Mouse (Mus musculus): Measurements from ENCODE around the gene Gm10309. TPM values are rescaled to one million over a fixed set of nuclear protein-coding genes. Genes with fewer than 3 reads are reported as not detected.

The Gm10309 gene
- not detected for total RNA-seq (2021)
- long read RNA-seq, experiment 1, result 0 reads
- long read RNA-seq, experiment 2, result 0 reads

- DNase-seq, result peak; percentile 28 to 53
Observed at GRCm38 (mm10) chr17:86505183-86505631, at the start of gene Gm10309. Gm10309 (minus strand) TSS chr17:86505232.

- DNase-seq, result no peak
Observed at GRCm38 (mm10) chr17:86551995-86552394, 47.0 kb upstream of the Gm10309 start.

- no peak for DNase-seq
Observed at GRCm38 (mm10) chr17:86551561-86551960, 46.5 kb upstream of the Gm10309 start.

GRCm38 (mm10) chr17:86549128-86549527 is 44.1 kb upstream of the Gm10309 start:
- no peak for DNase-seq

- DNase-seq, result no peak
Observed at GRCm38 (mm10) chr17:86546529-86546928, 41.5 kb upstream of the Gm10309 start.

- no peak for DNase-seq
Observed at GRCm38 (mm10) chr17:86539881-86540430, 34.9 kb upstream of the Gm10309 start.

GRCm38 (mm10) chr17:86535827-86536656 is 31.0 kb upstream of the Gm10309 start:
- peak; percentile 60 to 86 for DNase-seq

GRCm38 (mm10) chr17:86535096-86535495 is 30.1 kb upstream of the Gm10309 start:
- peak in 1 of 2 experiments; percentile 11 for DNase-seq

GRCm38 (mm10) chr17:86533549-86533851 is 28.5 kb upstream of the Gm10309 start:
- no peak for DNase-seq

- peak; percentile 52 to 56 for DNase-seq
Observed at GRCm38 (mm10) chr17:86532783-86533548, 27.9 kb upstream of the Gm10309 start.

- DNase-seq, result no peak
Observed at GRCm38 (mm10) chr17:86531231-86531630, 26.2 kb upstream of the Gm10309 start.

- DNase-seq, result no peak
Observed at GRCm38 (mm10) chr17:86529411-86529810, 24.4 kb upstream of the Gm10309 start.

GRCm38 (mm10) chr17:86529003-86529402 is 24.0 kb upstream of the Gm10309 start:
- DNase-seq, result no peak

GRCm38 (mm10) chr17:86527298-86527697 is 22.3 kb upstream of the Gm10309 start:
- DNase-seq, result no peak

- no peak for DNase-seq
Observed at GRCm38 (mm10) chr17:86526016-86526415, 21.0 kb upstream of the Gm10309 start.

GRCm38 (mm10) chr17:86525075-86525474 is 20.0 kb upstream of the Gm10309 start:
- DNase-seq, result no peak

- no peak for DNase-seq
Observed at GRCm38 (mm10) chr17:86523843-86524242, 18.8 kb upstream of the Gm10309 start.

- DNase-seq, result no peak
Observed at GRCm38 (mm10) chr17:86523374-86523773, 18.3 kb upstream of the Gm10309 start.

GRCm38 (mm10) chr17:86522649-86523048 is 17.6 kb upstream of the Gm10309 start:
- no peak for DNase-seq

GRCm38 (mm10) chr17:86521252-86521651 is 16.2 kb upstream of the Gm10309 start:
- no peak for DNase-seq

GRCm38 (mm10) chr17:86518604-86519003 is 13.6 kb upstream of the Gm10309 start:
- no peak for DNase-seq

GRCm38 (mm10) chr17:86516630-86517029 is 11.6 kb upstream of the Gm10309 start:
- no peak for DNase-seq

All from adrenal gland, postnatal 36 days (tissue).